Mouse (Mus musculus) liver, adult 2 months (tissue): ENCODE measurements at regions not wholly inside any gene's neighbourhood (a gene's known extent, or its start where the extent isn't known, plus 50 kb on each side); places are given as distances from the start of the nearest gene placed in this dataset.

Experiments used
- CTCF ChIP-seq: fragments of 200-500 bp; IDR thresholded peaks from 2 replicates; pipeline ENCODE4 v1.5.1; 2011; ENCODE audit warnings: low read depth, low read length, control low read depth
- POLR2A ChIP-seq: fragments of 200-500 bp; IDR thresholded peaks from 2 replicates; pipeline ENCODE4 v1.6.1; 2011; ENCODE audit warnings: low read length, control low read depth; ENCODE audit not compliant: insufficient read depth; ENCODE audit errors: extremely low read depth

DNA sequence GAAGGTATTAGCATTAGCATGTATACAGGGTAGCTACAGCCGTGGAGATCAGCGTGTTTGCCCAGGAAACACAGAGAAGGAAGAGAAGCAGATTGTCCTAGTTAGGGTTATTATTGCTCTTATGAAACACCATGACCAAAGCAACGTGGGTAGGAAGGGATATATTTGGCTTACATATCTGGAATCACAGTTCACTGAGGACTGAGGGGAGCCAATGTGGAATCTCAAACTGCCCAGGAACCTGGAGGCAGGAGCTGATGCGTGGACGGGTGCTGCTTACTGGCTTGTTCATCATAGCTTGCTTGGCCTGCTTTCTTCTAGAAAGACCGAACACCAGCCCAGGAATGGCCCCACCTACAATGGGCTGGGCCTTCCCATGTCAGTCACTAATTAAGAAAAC, 238.4 kb downstream of the Atp23 start:
- TF ChIP-seq CTCF = no peak
- no peak for TF ChIP-seq POLR2A
